Mouse (Mus musculus): ENCODE data around the gene Trem3. TPM values are rescaled to one million over a fixed set of nuclear protein-coding genes. Genes with fewer than 3 reads are reported as not detected.

Gene Trem3
- polyA plus RNA-seq (2015; fragmentation: Illumina TruSeq; extraction: RNeasy Lipid Tissue Mini Kit (QIAGEN cat#74804); ENCODE audit: low read depth, low replicate concordance), result not detected

GRCm38 (mm10) chr17:48247221-48247928, at the start of gene Trem3:
Gene Trem3 (plus strand): TSS chr17:48247777.

GRCm38 (mm10) chr17:48232518-48232917, 15.1 kb upstream of the Trem3 start, which contains the start of gene Trem1:
Gene Trem1 (plus strand): TSS chr17:48232768.

GRCm38 (mm10) chr17:48263741-48264362, 16.3 kb downstream of the Trem3 start, which contains the start of gene Treml4:
Gene Treml4 (plus strand): TSS chr17:48264295.

GRCm38 (mm10) chr17:48299203-48299602, 51.6 kb downstream of the Trem3 start, which contains the start of gene Treml2:
Gene Treml2 (plus strand): TSS chr17:48299498.

Other genes starting within 250 kb of the Trem3 start
- not detected for gene 1700122O11Rik, start 209.5 kb upstream of the Trem3 start, polyA plus RNA-seq (2015; fragmentation: Illumina TruSeq; extraction: RNeasy Lipid Tissue Mini Kit (QIAGEN cat#74804); ENCODE audit: low read depth, low replicate concordance)
- gene 1700067P10Rik, start 158.5 kb upstream of the Trem3 start, polyA plus RNA-seq (2015; fragmentation: Illumina TruSeq; extraction: RNeasy Lipid Tissue Mini Kit (QIAGEN cat#74804); ENCODE audit: low read depth, low replicate concordance), result not detected
- not detected for gene 9830107B12Rik, start 101.5 kb upstream of the Trem3 start, polyA plus RNA-seq (2015; fragmentation: Illumina TruSeq; extraction: RNeasy Lipid Tissue Mini Kit (QIAGEN cat#74804); ENCODE audit: low read depth, low replicate concordance)
- gene A530064D06Rik, start 80.5 kb upstream of the Trem3 start, polyA plus RNA-seq (2015; fragmentation: Illumina TruSeq; extraction: RNeasy Lipid Tissue Mini Kit (QIAGEN cat#74804); ENCODE audit: low read depth, low replicate concordance), result not detected
- not detected for gene Trem1, start 15.0 kb upstream of the Trem3 start, polyA plus RNA-seq (2015; fragmentation: Illumina TruSeq; extraction: RNeasy Lipid Tissue Mini Kit (QIAGEN cat#74804); ENCODE audit: low read depth, low replicate concordance)
- gene Treml4, start 16.5 kb downstream of the Trem3 start, polyA plus RNA-seq (2015; fragmentation: Illumina TruSeq; extraction: RNeasy Lipid Tissue Mini Kit (QIAGEN cat#74804); ENCODE audit: low read depth, low replicate concordance), result not detected
- 0.45 TPM for gene Treml2, start 51.7 kb downstream of the Trem3 start, polyA plus RNA-seq (2015; fragmentation: Illumina TruSeq; extraction: RNeasy Lipid Tissue Mini Kit (QIAGEN cat#74804); ENCODE audit: low read depth, low replicate concordance)
- gene B430306N03Rik, start 68.4 kb downstream of the Trem3 start, polyA plus RNA-seq (2015; fragmentation: Illumina TruSeq; extraction: RNeasy Lipid Tissue Mini Kit (QIAGEN cat#74804); ENCODE audit: low read depth, low replicate concordance), result not detected
- gene Trem2, start 98.6 kb downstream of the Trem3 start, polyA plus RNA-seq (2015; fragmentation: Illumina TruSeq; extraction: RNeasy Lipid Tissue Mini Kit (QIAGEN cat#74804); ENCODE audit: low read depth, low replicate concordance), result 28.7 TPM
- not detected for gene Treml1, start 112.1 kb downstream of the Trem3 start, polyA plus RNA-seq (2015; fragmentation: Illumina TruSeq; extraction: RNeasy Lipid Tissue Mini Kit (QIAGEN cat#74804); ENCODE audit: low read depth, low replicate concordance)
- 20.1 TPM for gene Nfya, start 162.1 kb downstream of the Trem3 start, polyA plus RNA-seq (2015; fragmentation: Illumina TruSeq; extraction: RNeasy Lipid Tissue Mini Kit (QIAGEN cat#74804); ENCODE audit: low read depth, low replicate concordance)
- 23.2 TPM for gene Oard1, start 162.2 kb downstream of the Trem3 start, polyA plus RNA-seq (2015; fragmentation: Illumina TruSeq; extraction: RNeasy Lipid Tissue Mini Kit (QIAGEN cat#74804); ENCODE audit: low read depth, low replicate concordance)
- gene Apobec2, start 185.2 kb downstream of the Trem3 start, polyA plus RNA-seq (2015; fragmentation: Illumina TruSeq; extraction: RNeasy Lipid Tissue Mini Kit (QIAGEN cat#74804); ENCODE audit: low read depth, low replicate concordance), result not detected
- gene Tspo2, start 203.7 kb downstream of the Trem3 start, polyA plus RNA-seq (2015; fragmentation: Illumina TruSeq; extraction: RNeasy Lipid Tissue Mini Kit (QIAGEN cat#74804); ENCODE audit: low read depth, low replicate concordance), result not detected
- 0.39 TPM for gene Unc5cl, start 207.1 kb downstream of the Trem3 start, polyA plus RNA-seq (2015; fragmentation: Illumina TruSeq; extraction: RNeasy Lipid Tissue Mini Kit (QIAGEN cat#74804); ENCODE audit: low read depth, low replicate concordance)

All from brain, adult 10 weeks (tissue).